Mouse (Mus musculus) layer of hippocampus, postnatal 25 days (tissue): ENCODE data around the gene Phc3. TPM values are rescaled to one million over a fixed set of nuclear protein-coding genes. Genes with fewer than 3 reads are reported as not detected.

Experiments
- DNase-seq, 2 experiments: peaks; one replicate each; pipeline ENCODE4 v3.0.0; 2022; ENCODE audit warnings: mixed read lengths in 2 of 2, low spot score in 1 of 2; ENCODE audit errors: extremely low spot score in 1 of 2
- total RNA-seq, 2 experiments: library from RNA; stranded (reverse); gene quantifications; 2 replicates each; pipeline ENCODE4 v1.2.3; 2021

Gene Phc3
- total RNA-seq: 10 to 100 TPM; 31.2 to 42.4 TPM

DNA sequence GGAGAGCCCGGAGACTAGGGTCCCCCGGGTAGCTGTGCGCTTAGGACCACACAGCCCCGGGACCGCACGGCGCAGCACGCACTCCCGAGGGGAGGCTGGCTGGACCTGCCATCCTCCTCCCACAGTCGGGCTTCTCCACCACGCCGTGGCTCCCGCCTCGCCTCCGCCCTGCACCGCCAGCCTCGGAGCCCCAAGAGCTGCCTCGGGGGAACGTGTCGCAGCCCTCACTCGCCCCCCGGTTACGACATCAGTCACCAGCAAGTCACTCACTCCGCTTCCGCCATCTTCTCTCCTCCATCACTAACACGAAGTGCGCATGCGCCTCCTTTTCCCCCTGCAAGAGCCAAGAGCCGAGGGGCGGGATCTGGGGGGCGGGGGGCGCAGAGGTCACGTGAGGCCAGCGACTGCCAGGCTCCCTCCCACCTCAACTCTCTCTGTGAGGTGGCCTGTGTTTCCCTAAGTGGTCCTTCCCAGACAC is at the start of gene Phc3:
Phc3 (minus strand) TSS at position 312 of the 478 bp plus-strand sequence.
- peak; percentile 91 to 93 for DNase-seq

DNA sequence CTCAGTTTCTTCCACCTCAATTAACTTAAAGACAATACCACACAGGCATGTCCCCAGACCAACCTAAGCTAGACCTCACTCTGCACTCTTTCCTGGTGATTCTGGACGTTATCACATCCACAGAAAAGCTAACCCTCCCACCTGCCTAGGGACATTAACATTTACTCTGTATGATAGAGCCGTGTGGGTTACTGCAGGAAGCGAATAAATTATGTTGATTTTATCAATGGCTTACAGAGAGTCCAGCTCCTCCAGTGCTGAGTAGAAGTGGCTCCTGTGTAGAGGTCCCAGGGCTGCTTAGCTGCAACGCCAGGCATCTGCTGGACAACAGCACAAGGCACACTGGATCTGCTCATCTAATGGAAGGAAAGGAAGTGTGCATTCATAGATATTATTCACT is 48.4 kb upstream of the Phc3 start:
- no peak for DNase-seq

DNA sequence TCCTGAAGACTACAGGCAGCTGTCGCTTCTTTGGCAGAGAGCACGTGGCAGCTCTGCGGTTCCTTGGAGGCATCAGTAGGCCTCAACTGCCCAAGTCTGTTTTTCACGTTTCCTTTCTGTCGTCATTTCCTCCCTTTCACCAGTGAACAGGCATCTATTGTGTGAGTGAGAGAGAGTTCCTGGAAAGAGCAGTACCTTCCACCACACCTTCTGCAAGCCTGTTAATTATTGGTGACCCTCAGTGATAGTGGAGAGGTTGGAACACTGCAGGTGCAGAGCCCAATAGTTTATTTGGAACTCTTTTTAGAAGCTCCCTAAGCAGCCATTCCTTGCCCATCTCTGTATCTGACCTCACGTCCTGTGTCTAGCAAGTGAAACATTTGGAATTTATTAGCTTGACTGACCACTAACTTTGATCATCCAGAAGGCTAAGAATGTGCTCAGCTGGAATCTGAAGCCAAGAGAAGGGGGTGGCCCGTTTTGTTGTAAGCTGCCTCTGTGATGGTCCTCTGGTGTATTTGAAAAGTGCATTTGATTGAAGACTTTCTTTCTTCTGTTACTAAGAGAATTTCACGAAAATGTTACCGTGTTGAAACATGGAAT is 47.5 kb upstream of the Phc3 start:
- DNase-seq: no peak

GRCm38 (mm10) chr3:31015682-31016443 is 46.6 kb upstream of the Phc3 start:
- DNase-seq: no peak

DNA sequence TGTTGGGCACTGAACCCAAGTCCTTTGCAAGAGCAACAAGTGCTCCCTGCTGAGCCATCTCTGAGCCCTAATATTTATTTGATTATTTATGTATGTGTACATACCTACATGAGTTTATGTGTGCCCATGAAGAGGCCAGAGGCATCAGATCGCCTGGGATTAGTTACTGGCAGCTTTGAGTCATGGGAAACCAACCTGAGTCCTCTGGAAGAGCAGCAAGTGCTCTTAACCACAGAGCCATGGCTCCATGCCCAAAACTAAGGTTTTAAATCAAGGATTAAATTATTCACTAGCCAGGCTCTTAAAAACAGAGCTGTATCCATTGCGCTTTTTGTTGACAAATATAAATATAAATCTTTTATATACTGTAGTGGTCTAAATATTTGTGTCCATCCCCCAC is 45.2 kb upstream of the Phc3 start:
- no peak for DNase-seq

- no peak for DNase-seq
Observed at GRCm38 (mm10) chr3:31004320-31005209, 35.4 kb upstream of the Phc3 start.

DNA sequence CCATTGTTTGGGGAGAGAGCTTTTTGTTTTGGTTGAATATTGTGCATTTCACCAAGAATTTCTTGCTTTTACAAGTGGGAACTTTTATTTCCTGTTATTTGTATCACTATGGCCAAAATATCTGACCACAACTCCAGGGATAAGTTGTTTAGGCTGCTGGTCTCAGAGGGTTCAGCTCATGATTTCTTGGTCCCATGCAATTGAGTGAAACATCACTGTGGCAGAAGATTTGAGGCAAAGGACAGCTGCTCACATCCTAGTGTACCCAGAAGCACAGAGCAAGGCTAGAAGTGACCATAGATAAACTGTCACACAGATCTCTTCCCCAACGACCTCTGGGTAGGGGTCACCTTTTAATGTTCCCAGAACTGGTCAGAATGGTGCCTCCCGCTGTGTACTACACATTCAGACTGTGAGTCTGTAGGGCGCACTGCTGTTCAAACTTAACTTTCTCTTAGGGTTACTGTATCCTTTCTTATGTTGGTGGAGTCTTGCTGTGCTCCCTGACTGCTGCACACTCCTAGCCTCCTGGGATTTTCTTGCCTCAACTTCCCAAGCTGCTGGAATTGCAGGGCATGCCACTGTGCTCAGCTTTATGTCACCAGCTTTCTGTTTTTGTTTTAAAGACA is 31.9 kb upstream of the Phc3 start:
- DNase-seq: no peak

GRCm38 (mm10) chr3:31000018-31000407 is 30.8 kb upstream of the Phc3 start:
- DNase-seq: no peak

DNA sequence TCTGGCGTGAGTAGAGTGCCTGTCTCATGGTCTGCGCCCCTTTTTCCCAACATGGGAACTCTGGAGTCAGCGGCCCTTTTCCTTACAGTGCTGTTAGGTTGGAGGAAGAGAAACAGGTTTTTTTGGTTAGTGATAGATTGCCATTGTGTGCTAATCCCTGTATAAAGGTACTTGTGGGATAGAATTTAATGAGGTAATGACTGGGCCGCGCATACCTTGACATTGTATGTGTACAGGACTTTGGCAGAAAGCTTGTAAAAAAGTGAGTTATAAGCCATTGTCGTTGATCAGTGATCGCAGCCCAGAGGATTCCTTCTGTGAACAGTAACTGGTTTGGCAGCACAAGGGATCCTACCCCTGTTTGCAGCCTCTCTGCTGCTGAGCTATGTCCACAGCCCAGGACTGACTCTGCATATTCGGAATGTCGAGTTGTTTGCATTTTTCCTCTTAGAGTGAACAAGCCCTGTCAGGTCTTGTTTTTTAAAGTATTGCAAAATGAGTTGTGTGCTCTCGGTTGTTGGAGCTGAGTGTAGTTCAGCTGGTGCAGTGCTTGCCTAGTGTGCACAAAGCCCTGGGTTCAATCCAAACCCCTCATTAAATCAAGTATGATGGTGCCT is 30.3 kb upstream of the Phc3 start:
- DNase-seq: no peak

- no peak for DNase-seq
Observed at GRCm38 (mm10) chr3:30996688-30997014, 27.4 kb upstream of the Phc3 start.

DNA sequence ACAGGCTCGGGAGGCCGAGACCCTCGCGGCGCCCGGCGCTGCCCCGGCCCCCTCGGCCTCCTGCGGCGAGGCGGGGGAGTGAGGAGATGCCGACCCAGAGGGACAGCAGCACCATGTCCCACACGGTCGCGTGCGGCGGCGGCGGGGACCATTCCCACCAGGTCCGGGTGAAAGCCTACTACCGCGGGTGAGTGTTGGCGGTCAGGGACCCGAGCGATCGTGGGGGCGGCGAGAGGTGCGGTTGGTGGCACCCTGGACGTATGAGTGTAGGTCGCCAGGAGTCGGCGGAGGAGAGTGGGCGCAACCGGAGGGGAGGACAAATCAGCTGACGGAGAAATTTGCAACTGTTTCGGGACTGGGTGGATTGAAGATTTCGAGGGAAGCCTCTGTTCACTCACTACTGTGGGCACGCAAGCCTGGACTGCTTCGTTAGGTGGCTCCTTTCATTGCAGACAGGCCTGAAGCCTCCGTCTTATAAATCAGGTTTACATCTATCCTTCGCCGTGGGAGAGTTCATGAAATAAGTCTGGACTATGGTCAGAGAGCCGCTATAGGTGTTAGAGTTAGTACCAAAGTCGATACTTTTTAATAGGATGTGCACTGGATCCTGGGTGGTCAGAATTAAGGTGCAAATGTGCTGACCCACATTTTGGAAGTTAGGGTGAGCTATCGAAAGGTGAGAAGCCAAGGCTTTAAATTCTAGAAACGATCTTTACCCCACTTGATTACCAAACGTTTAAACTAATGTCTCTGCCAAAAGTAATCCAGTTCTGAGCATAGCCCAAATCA is 26.9 kb upstream of the Phc3 start:
- DNase-seq: no peak

- DNase-seq: peak; percentile 79 to 93
Observed at GRCm38 (mm10) chr3:30995283-30995898, 26.2 kb upstream of the Phc3 start, which contains the start of gene Prkci. TSS of gene Prkci (plus strand) at chr3:30995747.

GRCm38 (mm10) chr3:30994859-30995258 is 25.6 kb upstream of the Phc3 start:
- DNase-seq: no peak

DNA sequence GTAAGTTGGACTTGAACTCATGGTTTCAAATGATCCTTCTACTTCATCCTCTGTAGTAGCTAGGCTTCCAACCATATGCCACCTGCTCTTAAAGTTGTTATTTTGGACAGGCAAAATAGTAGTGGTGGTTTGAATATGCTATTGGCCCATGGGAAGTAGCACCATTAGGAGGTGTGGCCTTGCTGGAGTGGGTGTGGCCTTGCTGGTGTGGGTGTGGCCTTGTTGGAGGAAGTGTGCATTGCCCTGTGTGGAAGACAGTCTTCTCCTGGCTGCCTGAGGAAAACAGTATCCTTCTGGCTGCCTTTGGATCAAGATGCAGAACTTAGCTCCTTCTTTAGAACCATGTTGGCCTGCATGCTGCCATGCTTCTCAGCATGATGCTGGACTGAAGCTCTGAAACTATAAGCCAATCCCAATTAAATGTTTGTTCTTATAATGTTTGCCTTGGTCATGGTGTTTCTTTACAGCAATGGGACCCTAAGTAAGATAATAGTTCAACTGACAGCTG is 23.9 kb upstream of the Phc3 start:
- no peak for DNase-seq

DNA sequence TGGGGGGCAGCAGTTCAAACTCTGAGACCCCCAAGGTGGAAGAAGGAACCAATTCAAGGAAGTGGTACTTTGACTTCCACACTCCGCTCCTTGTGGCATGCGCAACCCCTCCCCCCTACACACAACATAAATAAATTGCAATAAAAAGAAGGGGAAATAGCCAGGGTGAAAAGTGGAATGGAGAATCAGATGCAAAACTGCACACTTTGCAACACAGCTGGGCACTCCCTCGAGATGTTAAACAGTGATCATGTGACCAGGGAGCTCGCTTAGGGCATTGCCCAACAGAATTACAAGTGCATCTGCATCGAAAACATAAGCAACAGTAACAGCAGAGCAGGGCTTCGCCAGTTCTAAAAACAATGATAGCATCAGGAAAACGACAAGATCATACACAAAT is 22.9 kb upstream of the Phc3 start:
- no peak for DNase-seq

- DNase-seq: no peak
Observed at GRCm38 (mm10) chr3:30987396-30988318, 18.4 kb upstream of the Phc3 start.

DNA sequence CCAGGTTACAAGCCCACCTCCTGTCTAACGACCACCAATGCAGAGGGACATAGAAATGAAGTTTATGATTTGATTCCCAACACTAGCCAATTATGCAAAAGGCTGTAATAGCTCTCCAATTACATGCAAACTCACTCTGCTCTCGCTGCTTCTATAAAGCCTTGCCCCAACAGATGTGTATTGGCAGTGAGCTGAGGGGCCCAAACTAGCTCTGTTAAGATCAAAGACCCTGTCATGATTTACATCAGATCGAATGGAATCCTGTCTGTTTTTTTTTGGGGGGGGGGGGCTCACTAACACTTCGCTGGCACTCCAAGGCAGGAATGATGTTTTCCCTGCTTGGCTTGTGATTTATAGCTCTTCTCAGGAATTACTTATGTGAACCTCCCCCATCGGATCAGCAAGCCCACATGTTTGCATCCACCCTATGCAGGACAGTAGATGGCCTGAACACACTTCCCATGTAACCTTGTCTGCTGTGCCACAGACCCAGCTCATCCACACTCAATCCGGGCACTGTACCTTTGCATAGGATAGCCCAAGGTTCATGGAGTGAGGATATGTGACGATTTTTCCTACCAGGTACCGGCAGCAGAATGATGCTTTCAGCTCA is 13.8 kb upstream of the Phc3 start:
- no peak for DNase-seq
